Mouse (Mus musculus): Measurements from ENCODE around the gene Lrrc29. TPM values are rescaled to one million over a fixed set of nuclear protein-coding genes. Genes with fewer than 3 reads are reported as not detected.

Lrrc29 gene
- 2.5 and 3.1 TPM in 2 replicates for polyA plus RNA-seq (2012)

- H3K36me3 ChIP-seq (ENCODE audit: control insufficient read depth) = peaks cover 78% of the 10 kb centered on the region
- no peaks in the 10 kb centered on the region for H3K9me3 ChIP-seq (ENCODE audit: control insufficient read depth, low read length)
- TF ChIP-seq TAL1 (IDR thresholded peaks at IDR 0.05; ENCODE audit: low read length) = no peak
- peaks cover 74% of the 10 kb centered on the region for H3K4me1 ChIP-seq (ENCODE audit: control insufficient read depth)
- H3K27me3 ChIP-seq (ENCODE audit: control insufficient read depth) = no peaks in the 10 kb centered on the region
- H3K4me3 ChIP-seq (replicated peaks) = peak within 1 kb of the TSS; percentile 85
These were observed at the start of gene Lrrc29, which contains the start of gene Tmem208 for GRCm38 (mm10) chr8:105326141-105326672. Gene Lrrc29, minus strand, starts transcription at chr8:105326278. Gene Tmem208, plus strand, starts transcription at chr8:105326354.

GRCm38 (mm10) chr8:105374513-105374966 is 48.5 kb upstream of the Lrrc29 start:
- TF ChIP-seq TAL1 (IDR thresholded peaks at IDR 0.05; ENCODE audit: low read length) (no peak), GATA1 (IDR thresholded peaks at IDR 0.05; ENCODE audit: low read length) (no peak)
- Histone ChIP-seq H3K27me3 (ENCODE audit: control insufficient read depth) (peaks cover 9% of the 10 kb centered on the region), H3K4me3 (replicated peaks) (no peak overlapping the region), H3K4me1 (ENCODE audit: control insufficient read depth) (peaks cover 17% of the 10 kb centered on the region), H3K36me3 (ENCODE audit: control insufficient read depth) (no peaks in the 10 kb centered on the region), H3K9me3 (ENCODE audit: control insufficient read depth, low read length) (peaks cover 6% of the 10 kb centered on the region; the same call in 1 of the 2 replicates)

GRCm38 (mm10) chr8:105373032-105373431 is 47.0 kb upstream of the Lrrc29 start, which contains the start of gene Plekhg4:
Gene Plekhg4, plus strand, starts transcription at chr8:105373274.
- peaks cover 9% of the 10 kb centered on the region for H3K27me3 ChIP-seq (ENCODE audit: control insufficient read depth)
- H3K4me3 ChIP-seq (replicated peaks) = no peak within 1 kb of the TSS
- peaks cover 6% of the 10 kb centered on the region; the same call in 1 of the 2 replicates for H3K9me3 ChIP-seq (ENCODE audit: control insufficient read depth, low read length)
- TF ChIP-seq GATA1 (IDR thresholded peaks at IDR 0.05; ENCODE audit: low read length) (no peak), TAL1 (IDR thresholded peaks at IDR 0.05; ENCODE audit: low read length) (no peak)
- no peaks in the 10 kb centered on the region for H3K36me3 ChIP-seq (ENCODE audit: control insufficient read depth)
- H3K4me1 ChIP-seq (ENCODE audit: control insufficient read depth) = peaks cover 17% of the 10 kb centered on the region

- Histone ChIP-seq H3K27me3 (ENCODE audit: control insufficient read depth) (peaks cover 12% of the 10 kb centered on the region), H3K36me3 (ENCODE audit: control insufficient read depth) (no peaks in the 10 kb centered on the region)
These were observed 46.4 kb upstream of the Lrrc29 start for GRCm38 (mm10) chr8:105372473-105372872.

GRCm38 (mm10) chr8:105367107-105367506 is 41.0 kb upstream of the Lrrc29 start:
- TF ChIP-seq TAL1 (IDR thresholded peaks at IDR 0.05; ENCODE audit: low read length) (no peak), GATA1 (IDR thresholded peaks at IDR 0.05; ENCODE audit: low read length) (no peak)
- Histone ChIP-seq H3K36me3 (ENCODE audit: control insufficient read depth) (no peaks in the 10 kb centered on the region), H3K4me1 (ENCODE audit: control insufficient read depth) (no peaks in the 10 kb centered on the region)

More at GRCm38 (mm10) chr8:105372473-105372872, 46.4 kb upstream of the Lrrc29 start:
- TF ChIP-seq GATA1 (IDR thresholded peaks at IDR 0.05; ENCODE audit: low read length) (no peak), TAL1 (IDR thresholded peaks at IDR 0.05; ENCODE audit: low read length) (no peak)
- Histone ChIP-seq H3K9me3 (ENCODE audit: control insufficient read depth, low read length) (peaks cover 6% of the 10 kb centered on the region; the same call in 1 of the 2 replicates), H3K4me3 (replicated peaks) (no peak overlapping the region), H3K4me1 (ENCODE audit: control insufficient read depth) (peaks cover 17% of the 10 kb centered on the region)

GRCm38 (mm10) chr8:105361751-105362702 is 35.9 kb upstream of the Lrrc29 start:
- Histone ChIP-seq H3K4me1 (ENCODE audit: control insufficient read depth) (peaks cover 2% of the 10 kb centered on the region; the same call in 1 of the 2 replicates), H3K36me3 (ENCODE audit: control insufficient read depth) (no peaks in the 10 kb centered on the region), H3K4me3 (replicated peaks) (no peak overlapping the region), H3K27me3 (ENCODE audit: control insufficient read depth) (peaks cover 12% of the 10 kb centered on the region), H3K9me3 (ENCODE audit: control insufficient read depth, low read length) (no peaks in the 10 kb centered on the region)
- no peak for TF ChIP-seq GATA1 (IDR thresholded peaks at IDR 0.05; ENCODE audit: low read length)
- TF ChIP-seq TAL1 (IDR thresholded peaks at IDR 0.05; ENCODE audit: low read length) = no peak

More at GRCm38 (mm10) chr8:105367107-105367506, 41.0 kb upstream of the Lrrc29 start:
- Histone ChIP-seq H3K4me3 (replicated peaks) (no peak overlapping the region), H3K27me3 (ENCODE audit: control insufficient read depth) (peaks cover 8% of the 10 kb centered on the region), H3K9me3 (ENCODE audit: control insufficient read depth, low read length) (0 out of 2 replicates have a peak, but pooled peaks cover 3% of the 10 kb centered on the region)

- TF ChIP-seq TAL1 (IDR thresholded peaks at IDR 0.05; ENCODE audit: low read length) (no peak), GATA1 (IDR thresholded peaks at IDR 0.05; ENCODE audit: low read length) (no peak)
- H3K27me3 ChIP-seq (ENCODE audit: control insufficient read depth) = peaks cover 24% of the 10 kb centered on the region
- no peaks in the 10 kb centered on the region for H3K9me3 ChIP-seq (ENCODE audit: control insufficient read depth, low read length)
These were observed 33.6 kb upstream of the Lrrc29 start for GRCm38 (mm10) chr8:105359646-105360045.

GRCm38 (mm10) chr8:105359208-105359607 is 33.1 kb upstream of the Lrrc29 start:
- no peak for TF ChIP-seq GATA1 (IDR thresholded peaks at IDR 0.05; ENCODE audit: low read length)
- TF ChIP-seq TAL1 (IDR thresholded peaks at IDR 0.05; ENCODE audit: low read length) = no peak
- Histone ChIP-seq H3K36me3 (ENCODE audit: control insufficient read depth) (no peaks in the 10 kb centered on the region), H3K9me3 (ENCODE audit: control insufficient read depth, low read length) (no peaks in the 10 kb centered on the region), H3K4me1 (ENCODE audit: control insufficient read depth) (peaks cover 2% of the 10 kb centered on the region), H3K4me3 (replicated peaks) (no peak overlapping the region), H3K27me3 (ENCODE audit: control insufficient read depth) (peaks cover 26% of the 10 kb centered on the region)

More at GRCm38 (mm10) chr8:105359646-105360045, 33.6 kb upstream of the Lrrc29 start:
- Histone ChIP-seq H3K4me1 (ENCODE audit: control insufficient read depth) (peaks cover 2% of the 10 kb centered on the region), H3K36me3 (ENCODE audit: control insufficient read depth) (no peaks in the 10 kb centered on the region), H3K4me3 (replicated peaks) (no peak overlapping the region)

- Histone ChIP-seq H3K27me3 (ENCODE audit: control insufficient read depth) (peaks cover 40% of the 10 kb centered on the region), H3K9me3 (ENCODE audit: control insufficient read depth, low read length) (no peaks in the 10 kb centered on the region), H3K4me3 (replicated peaks) (no peak overlapping the region), H3K4me1 (ENCODE audit: control insufficient read depth) (peaks cover 2% of the 10 kb centered on the region), H3K36me3 (ENCODE audit: control insufficient read depth) (no peaks in the 10 kb centered on the region)
- TF ChIP-seq GATA1 (IDR thresholded peaks at IDR 0.05; ENCODE audit: low read length) (no peak), TAL1 (IDR thresholded peaks at IDR 0.05; ENCODE audit: low read length) (no peak)
These were observed 30.6 kb upstream of the Lrrc29 start for GRCm38 (mm10) chr8:105356681-105357080.

Data from erythroblast, embryonic 14.5 days (primary cell).